Mouse (Mus musculus): Measurements from ENCODE around the gene Foxm1. TPM values are rescaled to one million over a fixed set of nuclear protein-coding genes. Genes with fewer than 3 reads are reported as not detected.

Foxm1 gene
- 68.7 and 69.2 TPM in 2 replicates for polyA plus RNA-seq (2011; ENCODE audit: insufficient read depth, insufficient read length, low read depth, missing spikeins)

DNA sequence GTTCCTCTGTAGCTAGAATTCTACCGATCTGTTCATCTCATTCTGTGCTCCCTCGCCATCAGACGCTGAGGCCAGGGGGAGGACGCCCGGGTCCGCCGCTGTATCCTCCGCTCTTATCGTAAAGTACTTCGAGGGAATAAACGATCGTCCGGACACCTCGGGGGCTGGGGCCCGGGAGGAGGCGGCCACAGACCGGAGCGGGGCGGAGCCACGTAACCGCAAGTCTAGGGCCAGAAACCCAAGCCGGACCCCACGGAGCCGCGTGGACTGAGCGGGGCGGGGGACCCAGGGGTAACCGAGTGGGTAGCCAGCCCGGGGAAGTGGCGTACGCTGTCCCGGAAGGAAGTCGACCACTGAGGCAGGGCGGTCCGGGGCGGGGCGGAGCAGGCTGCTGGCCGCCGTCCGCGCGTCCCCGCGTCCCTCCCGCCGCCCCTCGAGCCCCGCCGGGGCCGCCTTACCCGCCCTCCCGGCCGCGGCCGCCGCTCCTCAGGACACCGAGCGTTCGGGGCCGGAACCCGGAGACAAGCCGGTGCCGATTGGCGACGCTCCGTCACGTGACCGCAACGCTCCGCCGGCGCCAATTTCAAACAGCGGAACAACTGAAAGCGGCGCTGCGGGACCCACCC, at the start of gene Foxm1, which contains the start of gene Rhno1:
Foxm1 (plus strand) TSS at position 587 of the 626 bp plus-strand sequence.
Rhno1 (minus strand) TSS at position 531 of the 626 bp plus-strand sequence.
- Histone ChIP-seq H3K9ac (ENCODE audit: low read depth, poor library complexity, severe bottlenecking) (peak within 1 kb of the TSS; percentile 98), H3K4me1 (ENCODE audit: control insufficient read depth, insufficient read depth, low read length) (no peaks in the 10 kb centered on the region), H3K27me3 (ENCODE audit: control insufficient read depth, insufficient read depth, low read length, poor library complexity, severe bottlenecking) (no peaks in the 10 kb centered on the region), H3K36me3 (ENCODE audit: control insufficient read depth, insufficient read depth, low read length, poor library complexity, severe bottlenecking) (peaks cover 29% of the 10 kb centered on the region), H3K9me3 (replicated peaks; ENCODE audit: control insufficient read depth, insufficient read depth, low read length, poor library complexity, severe bottlenecking) (no peaks in the 10 kb centered on the region), H3K4me3 (ENCODE audit: low read depth, low read length) (peak within 1 kb of the TSS; percentile 99), H3K27ac (ENCODE audit: insufficient read depth, low read length) (peak within 1 kb of the TSS; percentile 80)
- no peak for TF ChIP-seq POLR2A (IDR thresholded peaks at IDR 0.05; ENCODE audit: insufficient read depth, low read length)
- no peak for TF ChIP-seq EP300 (IDR thresholded peaks at IDR 0.05; ENCODE audit: insufficient read depth, low read depth, low read length)

DNA sequence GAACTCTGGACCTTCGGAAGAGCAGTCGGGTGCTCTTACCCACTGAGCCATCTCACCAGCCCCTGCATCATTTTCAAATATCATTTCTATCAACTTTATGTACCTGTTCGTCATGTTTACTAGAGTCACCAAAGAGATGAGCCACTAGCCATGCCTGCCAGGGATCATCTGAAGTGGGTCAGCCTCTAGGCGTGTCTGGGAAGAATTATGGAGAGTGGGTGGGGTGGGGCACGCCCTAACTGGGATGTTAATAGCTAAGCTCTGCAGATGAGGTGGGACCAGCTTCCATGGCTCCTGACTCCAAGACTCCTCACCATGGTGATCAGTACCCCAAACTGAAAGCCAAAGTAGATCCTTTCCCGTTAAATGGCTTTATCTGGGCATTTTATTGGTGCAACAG, 48.0 kb upstream of the Foxm1 start:
- TF ChIP-seq CTCF (IDR thresholded peaks at IDR 0.05; ENCODE audit: low read depth, low read length) (no peak), POLR2A (IDR thresholded peaks at IDR 0.05; ENCODE audit: insufficient read depth, low read length) (no peak), EP300 (IDR thresholded peaks at IDR 0.05; ENCODE audit: insufficient read depth, low read depth, low read length) (no peak)
- no peak overlapping the region for H3K4me3 ChIP-seq (ENCODE audit: low read depth, low read length)
- H3K36me3 ChIP-seq (ENCODE audit: control insufficient read depth, insufficient read depth, low read length, poor library complexity, severe bottlenecking): no peaks in the 10 kb centered on the region

DNA sequence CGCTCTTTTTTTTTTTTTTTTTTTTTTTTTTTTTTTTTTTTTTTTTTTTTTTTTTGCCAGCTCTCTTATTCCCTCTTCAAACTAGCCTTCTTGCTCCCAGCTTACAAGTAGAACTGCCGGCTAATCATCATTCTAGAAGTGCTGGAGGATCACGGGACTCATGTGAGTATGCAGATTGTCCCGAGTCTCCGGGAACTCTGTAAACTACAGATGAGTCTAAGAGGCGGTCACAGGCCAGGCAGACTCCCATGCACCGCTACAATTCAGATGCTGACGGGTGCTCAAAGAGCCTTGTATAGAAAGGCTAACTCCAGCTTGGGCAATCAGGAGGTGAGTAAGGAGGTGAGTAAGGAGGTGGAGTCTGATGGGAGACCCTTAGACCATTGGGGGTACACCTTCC, 47.2 kb upstream of the Foxm1 start:
- TF ChIP-seq POLR2A (IDR thresholded peaks at IDR 0.05; ENCODE audit: insufficient read depth, low read length): no peak
- no peak for TF ChIP-seq CTCF (IDR thresholded peaks at IDR 0.05; ENCODE audit: low read depth, low read length)
- TF ChIP-seq EP300 (IDR thresholded peaks at IDR 0.05; ENCODE audit: insufficient read depth, low read depth, low read length): no peak

More for the DNA sequence above, 48.0 kb upstream of the Foxm1 start:
- Histone ChIP-seq H3K27ac (ENCODE audit: insufficient read depth, low read length) (no peak overlapping the region), H3K9me3 (replicated peaks; ENCODE audit: control insufficient read depth, insufficient read depth, low read length, poor library complexity, severe bottlenecking) (no peaks in the 10 kb centered on the region), H3K27me3 (ENCODE audit: control insufficient read depth, insufficient read depth, low read length, poor library complexity, severe bottlenecking) (no peaks in the 10 kb centered on the region), H3K4me1 (ENCODE audit: control insufficient read depth, insufficient read depth, low read length) (peaks cover 3% of the 10 kb centered on the region), H3K9ac (ENCODE audit: low read depth, poor library complexity, severe bottlenecking) (no peak overlapping the region)

DNA sequence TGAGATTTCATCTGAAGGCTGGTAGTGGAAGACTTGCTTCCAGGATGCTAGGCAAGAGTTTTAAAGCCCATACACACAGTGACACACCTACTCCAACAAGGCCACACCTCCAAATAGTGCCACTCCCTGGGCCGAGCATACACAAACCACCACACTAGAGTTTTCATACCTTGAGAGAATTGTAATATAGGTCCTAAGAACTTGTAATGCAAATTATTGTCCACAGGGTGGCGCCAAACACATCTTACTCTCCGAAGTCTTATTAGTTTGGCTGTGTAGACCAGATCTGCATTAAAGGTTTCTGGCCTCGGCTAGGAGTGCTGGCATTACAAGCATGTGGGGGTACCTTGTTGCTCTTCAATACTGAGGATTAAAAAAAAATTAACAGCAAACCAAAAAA, 44.5 kb upstream of the Foxm1 start:
- H3K9me3 ChIP-seq (replicated peaks; ENCODE audit: control insufficient read depth, insufficient read depth, low read length, poor library complexity, severe bottlenecking): no peaks in the 10 kb centered on the region
- H3K4me1 ChIP-seq (ENCODE audit: control insufficient read depth, insufficient read depth, low read length): peaks cover 3% of the 10 kb centered on the region
- TF ChIP-seq EP300 (IDR thresholded peaks at IDR 0.05; ENCODE audit: insufficient read depth, low read depth, low read length) (no peak), CTCF (IDR thresholded peaks at IDR 0.05; ENCODE audit: low read depth, low read length) (peak; percentile 34)
- H3K4me3 ChIP-seq (ENCODE audit: low read depth, low read length): no peak overlapping the region
- H3K27ac ChIP-seq (ENCODE audit: insufficient read depth, low read length): no peak overlapping the region
- H3K36me3 ChIP-seq (ENCODE audit: control insufficient read depth, insufficient read depth, low read length, poor library complexity, severe bottlenecking): 0 out of 2 replicates have a peak, but pooled peaks cover 3% of the 10 kb centered on the region
- no peak overlapping the region for H3K9ac ChIP-seq (ENCODE audit: low read depth, poor library complexity, severe bottlenecking)
- H3K27me3 ChIP-seq (ENCODE audit: control insufficient read depth, insufficient read depth, low read length, poor library complexity, severe bottlenecking): no peaks in the 10 kb centered on the region

More for the DNA sequence above, 47.2 kb upstream of the Foxm1 start:
- Histone ChIP-seq H3K27ac (ENCODE audit: insufficient read depth, low read length) (no peak overlapping the region), H3K4me1 (ENCODE audit: control insufficient read depth, insufficient read depth, low read length) (peaks cover 3% of the 10 kb centered on the region), H3K9ac (ENCODE audit: low read depth, poor library complexity, severe bottlenecking) (no peak overlapping the region), H3K4me3 (ENCODE audit: low read depth, low read length) (no peak overlapping the region), H3K36me3 (ENCODE audit: control insufficient read depth, insufficient read depth, low read length, poor library complexity, severe bottlenecking) (no peaks in the 10 kb centered on the region), H3K9me3 (replicated peaks; ENCODE audit: control insufficient read depth, insufficient read depth, low read length, poor library complexity, severe bottlenecking) (no peaks in the 10 kb centered on the region), H3K27me3 (ENCODE audit: control insufficient read depth, insufficient read depth, low read length, poor library complexity, severe bottlenecking) (no peaks in the 10 kb centered on the region)

DNA sequence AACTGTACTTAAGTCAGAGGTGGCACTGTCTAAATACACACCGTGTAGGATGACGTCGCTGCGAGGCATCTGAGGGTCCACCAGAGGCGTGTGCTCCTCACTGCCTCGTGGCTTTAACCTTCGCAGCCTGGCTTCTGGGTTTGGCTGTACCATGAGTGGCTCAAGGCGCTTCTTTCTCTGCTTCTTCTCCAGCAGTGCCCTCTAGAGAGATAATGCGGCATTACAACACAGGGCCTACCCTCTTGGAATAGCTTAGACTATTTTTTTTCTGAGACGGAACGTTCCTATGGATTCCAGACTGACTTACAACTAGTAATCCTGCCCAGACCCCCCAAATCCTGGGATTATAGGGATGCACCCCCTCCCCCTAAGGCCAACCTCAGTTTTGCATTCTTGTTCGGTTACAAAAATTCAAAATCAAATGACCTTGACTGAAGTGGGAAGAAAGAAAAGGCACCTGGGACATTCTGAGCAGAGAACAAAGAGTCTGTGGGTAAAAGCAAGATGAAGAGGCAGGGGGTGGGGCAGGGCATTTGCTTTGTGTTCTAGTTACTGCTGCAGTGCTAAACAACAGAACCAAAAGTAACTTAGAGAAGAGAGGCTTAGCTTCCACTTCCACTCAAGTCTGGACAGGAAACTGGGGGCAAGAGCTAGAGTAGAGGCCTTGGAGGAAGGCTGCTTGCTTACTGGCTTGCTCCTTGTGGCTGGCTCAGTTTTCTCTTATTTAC, 28.2 kb upstream of the Foxm1 start:
- H3K4me3 ChIP-seq (ENCODE audit: low read depth, low read length): peak overlapping the region; percentile 26
- peak overlapping the region; percentile 47; the same call in 1 of the 2 replicates for H3K9ac ChIP-seq (ENCODE audit: low read depth, poor library complexity, severe bottlenecking)
- H3K27me3 ChIP-seq (ENCODE audit: control insufficient read depth, insufficient read depth, low read length, poor library complexity, severe bottlenecking): no peaks in the 10 kb centered on the region
- TF ChIP-seq CTCF (IDR thresholded peaks at IDR 0.05; ENCODE audit: low read depth, low read length) (peak; percentile 39), EP300 (IDR thresholded peaks at IDR 0.05; ENCODE audit: insufficient read depth, low read depth, low read length) (0 out of 2 replicates have a peak, but pooled peaks have one; percentile 25), POLR2A (IDR thresholded peaks at IDR 0.05; ENCODE audit: insufficient read depth, low read length) (no peak)
- peaks cover 11% of the 10 kb centered on the region for H3K4me1 ChIP-seq (ENCODE audit: control insufficient read depth, insufficient read depth, low read length)
- peak overlapping the region; percentile 98 for H3K27ac ChIP-seq (ENCODE audit: insufficient read depth, low read length)
- H3K9me3 ChIP-seq (replicated peaks; ENCODE audit: control insufficient read depth, insufficient read depth, low read length, poor library complexity, severe bottlenecking): no peaks in the 10 kb centered on the region
- H3K36me3 ChIP-seq (ENCODE audit: control insufficient read depth, insufficient read depth, low read length, poor library complexity, severe bottlenecking): peaks cover 4% of the 10 kb centered on the region; the same call in 1 of the 2 replicates

DNA sequence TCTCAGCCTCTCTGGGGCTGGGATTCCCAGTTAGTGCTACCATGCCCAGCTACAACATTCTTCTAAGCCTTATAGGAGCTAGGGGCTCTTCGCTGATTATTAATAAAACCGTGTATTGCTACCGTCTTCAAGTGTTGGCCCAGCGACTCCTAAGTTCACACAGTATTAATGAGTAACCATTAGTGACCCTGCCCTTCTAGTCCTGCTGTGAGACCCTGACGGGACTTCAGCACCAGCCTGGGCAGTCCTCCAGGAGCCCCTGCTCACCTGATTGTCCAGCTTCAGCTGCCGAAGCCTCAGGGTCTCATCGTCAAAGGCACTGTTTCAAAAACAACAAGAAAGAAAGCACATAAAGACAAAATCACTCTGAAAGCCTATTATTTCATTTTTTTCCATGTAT, 25.3 kb upstream of the Foxm1 start:
- H3K4me3 ChIP-seq (ENCODE audit: low read depth, low read length): no peak overlapping the region
- no peak for TF ChIP-seq CTCF (IDR thresholded peaks at IDR 0.05; ENCODE audit: low read depth, low read length)
- H3K36me3 ChIP-seq (ENCODE audit: control insufficient read depth, insufficient read depth, low read length, poor library complexity, severe bottlenecking): peaks cover 3% of the 10 kb centered on the region; the same call in 1 of the 2 replicates
- H3K27ac ChIP-seq (ENCODE audit: insufficient read depth, low read length): no peak overlapping the region
- no peaks in the 10 kb centered on the region for H3K27me3 ChIP-seq (ENCODE audit: control insufficient read depth, insufficient read depth, low read length, poor library complexity, severe bottlenecking)
- H3K9me3 ChIP-seq (replicated peaks; ENCODE audit: control insufficient read depth, insufficient read depth, low read length, poor library complexity, severe bottlenecking): no peaks in the 10 kb centered on the region
- peaks cover 11% of the 10 kb centered on the region for H3K4me1 ChIP-seq (ENCODE audit: control insufficient read depth, insufficient read depth, low read length)
- no peak overlapping the region for H3K9ac ChIP-seq (ENCODE audit: low read depth, poor library complexity, severe bottlenecking)

Measured in ES-Bruce4 (cell line).